Mouse (Mus musculus) erythroblast, embryonic 14.5 days (primary cell): ENCODE data around the gene Olfr209. TPM values are rescaled to one million over a fixed set of nuclear protein-coding genes. Genes with fewer than 3 reads are reported as not detected.
"Not testable (repeated sequence)": the region's sequence is repeated elsewhere in the genome, so short reads cannot be mapped to it uniquely, and the experiment has no call there.

Experiments
- H3K27me3 ChIP-seq: 2 replicates; pipeline ENCODE4 v1.6.1; 2012; ENCODE audit warnings: inconsistent platforms; ENCODE audit not compliant: control insufficient read depth
- H3K36me3 ChIP-seq: 2 replicates; pipeline ENCODE4 v1.6.1; 2012; ENCODE audit warnings: mild to moderate bottlenecking, inconsistent platforms; ENCODE audit not compliant: control insufficient read depth
- H3K4me1 ChIP-seq: 2 replicates; pipeline ENCODE4 v1.6.1; 2012; ENCODE audit warnings: inconsistent platforms; ENCODE audit not compliant: control insufficient read depth
- H3K4me3 ChIP-seq: replicated peaks from 2 replicates; pipeline ENCODE3; 2012; ENCODE audit warnings: moderate library complexity, mild to moderate bottlenecking, inconsistent platforms
- H3K9me3 ChIP-seq: 2 replicates; pipeline ENCODE4 v1.6.1; 2012; ENCODE audit warnings: low read length, inconsistent platforms, mixed read lengths; ENCODE audit not compliant: control insufficient read depth
- GATA1 ChIP-seq: IDR thresholded peaks from 2 replicates; pipeline ENCODE4 v1.6.1; 2012; ENCODE audit warnings: low read length, inconsistent platforms, mixed read lengths
- TAL1 ChIP-seq: IDR thresholded peaks from 3 replicates; pipeline ENCODE4 v1.6.1; 2012; ENCODE audit warnings: low read length, inconsistent platforms, mixed read lengths
- polyA plus RNA-seq: library from polyadenylated mRNA; stranded (reverse); fragments of >175 nt; gene quantifications from 2 replicates; pipeline ENCODE4 v1.2.3, GENCODE M21; 2012

Olfr209 gene
- polyA plus RNA-seq, 1 experiment = not detected

DNA sequence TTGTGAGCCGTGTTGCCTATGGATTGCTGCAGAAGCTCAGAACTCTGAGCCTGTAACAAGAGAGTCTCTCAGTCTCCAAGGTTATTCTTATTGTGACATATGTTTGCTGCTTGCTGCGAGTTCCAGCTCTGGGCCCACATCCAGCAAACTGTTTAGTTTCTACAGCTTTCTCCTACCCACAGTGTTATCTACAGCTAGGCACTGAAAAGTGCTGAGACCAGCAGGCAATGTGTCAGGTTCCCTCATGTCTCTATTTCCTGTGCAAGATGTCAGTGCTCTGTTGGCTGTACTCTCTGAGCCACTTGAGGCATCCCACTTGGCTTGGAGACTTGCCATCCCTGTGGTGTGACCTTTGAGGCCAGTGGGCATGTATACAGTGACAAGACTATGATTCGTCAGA is 29.5 kb upstream of the Olfr209 start:
- Histone ChIP-seq H3K9me3 (peaks cover 2% of the 10 kb centered on the region; the same call in 1 of the 2 replicates), H3K4me1 (no peaks in the 10 kb centered on the region), H3K36me3 (no peaks in the 10 kb centered on the region), H3K27me3 (no peaks in the 10 kb centered on the region), H3K4me3 (no peak overlapping the region)
- no peak for TF ChIP-seq TAL1
- no peak for TF ChIP-seq GATA1

GRCm38 (mm10) chr16:59349146-59349545 is 14.6 kb downstream of the Olfr209 start, which contains the start of gene Olfr206:
Gene Olfr206 (minus strand): TSS chr16:59349246.
- no peaks in the 10 kb centered on the region for H3K36me3 ChIP-seq

DNA sequence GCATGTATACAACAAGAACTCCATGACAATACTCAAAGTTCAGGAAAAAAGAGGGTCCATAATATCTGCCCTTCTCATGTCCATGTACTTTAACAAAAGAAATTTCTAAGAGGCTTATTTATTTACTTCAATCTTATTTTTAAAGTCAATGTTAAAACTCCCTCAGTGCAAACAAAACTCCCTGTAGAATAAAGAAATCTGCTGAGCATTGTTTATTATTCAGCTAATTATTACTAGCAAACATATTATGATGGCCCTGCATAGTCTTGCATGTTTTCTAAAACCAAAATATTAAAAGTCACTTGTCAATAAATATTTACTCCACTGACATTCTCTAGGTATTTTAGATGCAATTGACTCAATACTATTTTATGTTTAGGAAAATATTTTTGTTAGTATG is 32.8 kb downstream of the Olfr209 start, which contains the start of gene Olfr205:
Gene Olfr205, minus strand, starts transcription at position 101 of the 400 bp plus-strand sequence.
- TF ChIP-seq TAL1 (no peak), GATA1 (no peak)
- no peaks in the 10 kb centered on the region for H3K36me3 ChIP-seq
- H3K9me3 ChIP-seq = peaks cover 4% of the 10 kb centered on the region; the same call in 1 of the 2 replicates
- H3K27me3 ChIP-seq = no peaks in the 10 kb centered on the region
- no peak within 1 kb of the TSS for H3K4me3 ChIP-seq
- no peaks in the 10 kb centered on the region for H3K4me1 ChIP-seq

More at GRCm38 (mm10) chr16:59349146-59349545, 14.6 kb downstream of the Olfr209 start, which contains the start of gene Olfr206:
- H3K9me3 ChIP-seq = 0 out of 2 replicates have a peak, but pooled peaks cover 2% of the 10 kb centered on the region
- H3K4me3 ChIP-seq = no peak within 1 kb of the TSS
- no peaks in the 10 kb centered on the region for H3K27me3 ChIP-seq
- TF ChIP-seq TAL1 = no peak
- no peak for TF ChIP-seq GATA1
- H3K4me1 ChIP-seq = no peaks in the 10 kb centered on the region

DNA sequence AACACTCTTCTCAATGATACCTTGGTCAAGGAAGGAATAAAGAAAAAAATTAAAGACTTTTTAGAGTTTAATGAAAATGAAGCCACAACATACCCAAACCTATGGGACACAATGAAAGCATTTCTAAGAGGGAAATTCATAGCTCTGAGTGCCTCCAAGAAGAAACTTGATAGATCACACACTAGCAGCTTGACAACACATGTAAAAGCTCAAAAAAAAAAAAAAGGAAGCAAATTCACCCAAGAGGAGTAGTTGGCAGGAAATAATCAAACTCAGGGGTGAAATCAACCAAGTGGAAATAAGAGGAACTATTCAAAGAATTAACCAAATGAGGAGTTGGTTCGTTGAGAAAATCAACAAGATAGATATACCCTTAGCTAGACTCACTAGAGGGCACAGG is 40.5 kb downstream of the Olfr209 start:
- not testable (repeated sequence) for H3K36me3 ChIP-seq, H3K4me1 ChIP-seq, H3K4me3 ChIP-seq, H3K27me3 ChIP-seq, H3K9me3 ChIP-seq

GRCm38 (mm10) chr16:59318148-59318547 is 45.6 kb downstream of the Olfr209 start, which contains the start of gene Olfr204:
Gene Olfr204 (minus strand): TSS chr16:59318248.
- Histone ChIP-seq H3K4me3 (no peak within 1 kb of the TSS), H3K4me1 (no peaks in the 10 kb centered on the region), H3K27me3 (no peaks in the 10 kb centered on the region), H3K9me3 (no peaks in the 10 kb centered on the region), H3K36me3 (no peaks in the 10 kb centered on the region)
- TF ChIP-seq TAL1 (no peak), GATA1 (no peak)

Other genes starting within 250 kb of the Olfr209 start
- not detected in 2 replicates for gene Olfr194, start 242.9 kb downstream of the Olfr209 start, polyA plus RNA-seq
- gene Olfr195, start 216.9 kb downstream of the Olfr209 start, polyA plus RNA-seq = not detected in 2 replicates
- not detected in 2 replicates for gene Olfr196, start 193.5 kb downstream of the Olfr209 start, polyA plus RNA-seq
- not detected in 2 replicates for gene Olfr198, start 160.5 kb downstream of the Olfr209 start, polyA plus RNA-seq
- not detected in 2 replicates for gene Olfr199, start 144.2 kb downstream of the Olfr209 start, polyA plus RNA-seq
- not detected in 2 replicates for gene Olfr201, start 91.4 kb downstream of the Olfr209 start, polyA plus RNA-seq
- not detected in 2 replicates for gene Olfr202, start 77.2 kb downstream of the Olfr209 start, polyA plus RNA-seq
- not detected in 2 replicates for gene Olfr203, start 65.1 kb downstream of the Olfr209 start, polyA plus RNA-seq
- gene Olfr204, start 45.7 kb downstream of the Olfr209 start, polyA plus RNA-seq = not detected in 2 replicates
- gene Olfr205, start 32.9 kb downstream of the Olfr209 start, polyA plus RNA-seq = not detected in 2 replicates
- gene Olfr206, start 14.7 kb downstream of the Olfr209 start, polyA plus RNA-seq = not detected in 2 replicates
- gene Gabrr3, start 43.3 kb upstream of the Olfr209 start, polyA plus RNA-seq = 0.01 TPM in 1 of 2 replicates, not detected in the other
- gene Riox2, start 107.8 kb upstream of the Olfr209 start, polyA plus RNA-seq = 0.15 and 0.16 TPM in 2 replicates
- under 0.01 TPM in 1 of 2 replicates, not detected in the other for gene Crybg3, start 237.0 kb upstream of the Olfr209 start, polyA plus RNA-seq